Mouse (Mus musculus) midbrain, embryonic 12.5 days (tissue): ENCODE measurements at regions not wholly inside any gene's neighbourhood (a gene's known extent, or its start where the extent isn't known, plus 50 kb on each side); places are given as distances from the start of the nearest gene placed in this dataset.

Experiments
- ATAC-seq: fragments of 200-750 bp; cut with Nextera tagmentation; 2 replicates; pipeline ENCODE4 v1.8.0; 2017; ENCODE audit warnings: low read depth, moderate TSS enrichment, moderate library complexity; ENCODE audit not compliant: low FRiP score
- H3K27ac ChIP-seq: fragments of 300-500 bp; sonication (generic); replicated peaks from 2 replicates; pipeline ENCODE4 v1.5.1; 2016; ENCODE audit warnings: mild to moderate bottlenecking
- H3K27me3 ChIP-seq: fragments of 300-500 bp; sonication (generic); 2 replicates; pipeline ENCODE4 v1.6.1; 2016; ENCODE audit warnings: mild to moderate bottlenecking
- H3K36me3 ChIP-seq: fragments of 300-500 bp; sonication (generic); 2 replicates; pipeline ENCODE4 v1.6.1; 2016
- H3K4me1 ChIP-seq: fragments of 300-500 bp; sonication (generic); 2 replicates; pipeline ENCODE4 v1.6.1; 2016
- H3K4me2 ChIP-seq: fragments of 300-500 bp; sonication (generic); replicated peaks from 2 replicates; pipeline ENCODE4 v1.6.1; 2016; ENCODE audit warnings: mild to moderate bottlenecking, moderate library complexity
- H3K4me3 ChIP-seq: fragments of 300-500 bp; sonication (generic); 2 replicates; pipeline ENCODE4 v1.5.1; 2016; ENCODE audit warnings: mild to moderate bottlenecking
- H3K9ac ChIP-seq: fragments of 300-500 bp; sonication (generic); replicated peaks from 2 replicates; pipeline ENCODE4 v1.6.1; 2016; ENCODE audit warnings: mild to moderate bottlenecking, moderate library complexity
- H3K9me3 ChIP-seq: fragments of 300-500 bp; sonication (generic); 2 replicates; pipeline ENCODE4 v1.6.1; 2016; ENCODE audit warnings: mild to moderate bottlenecking
- WGBS: fragments of 180-500 bp; shearing (Covaris S2); methylation state at CpG from one replicate; pipeline ENCODE4 v1.1.7; 2016; 5-methylcytosine and 5-hydroxymethylcytosine counted together

DNA sequence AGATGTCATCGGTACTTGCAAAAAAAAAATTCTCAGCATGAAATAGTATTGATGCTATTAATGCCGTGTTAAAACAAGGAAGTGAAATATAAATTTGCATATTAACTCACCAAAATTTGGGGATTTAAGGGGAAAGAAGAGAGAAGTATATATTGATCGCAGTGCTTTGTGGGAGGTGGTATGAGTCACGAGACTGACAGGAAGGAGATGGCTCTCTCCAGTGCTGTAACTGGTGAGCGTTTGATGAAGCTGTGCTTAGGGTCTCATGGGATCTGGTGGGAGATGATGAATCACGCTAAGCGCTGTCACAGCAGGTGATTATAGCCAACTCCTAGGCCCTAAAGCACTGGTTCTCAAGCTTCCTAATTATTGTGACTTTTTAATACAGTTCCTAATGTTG lies 133.8 kb upstream of the Atxn1 start:
- no peaks in the 10 kb centered on the region for H3K36me3 ChIP-seq
- H3K9me3 ChIP-seq, result no peaks in the 10 kb centered on the region
- ATAC-seq, result no peak
- H3K27me3 ChIP-seq, result no peaks in the 10 kb centered on the region
- 82% methylated on average over 7 of the region's 7 CpGs for WGBS
- H3K9ac ChIP-seq, result no peak overlapping the region
- H3K4me2 ChIP-seq, result no peak overlapping the region
- H3K4me1 ChIP-seq, result 0 out of 2 replicates have a peak, but pooled peaks cover 4% of the 10 kb centered on the region
- no peak overlapping the region for H3K4me3 ChIP-seq
- H3K27ac ChIP-seq, result no peak overlapping the region

DNA sequence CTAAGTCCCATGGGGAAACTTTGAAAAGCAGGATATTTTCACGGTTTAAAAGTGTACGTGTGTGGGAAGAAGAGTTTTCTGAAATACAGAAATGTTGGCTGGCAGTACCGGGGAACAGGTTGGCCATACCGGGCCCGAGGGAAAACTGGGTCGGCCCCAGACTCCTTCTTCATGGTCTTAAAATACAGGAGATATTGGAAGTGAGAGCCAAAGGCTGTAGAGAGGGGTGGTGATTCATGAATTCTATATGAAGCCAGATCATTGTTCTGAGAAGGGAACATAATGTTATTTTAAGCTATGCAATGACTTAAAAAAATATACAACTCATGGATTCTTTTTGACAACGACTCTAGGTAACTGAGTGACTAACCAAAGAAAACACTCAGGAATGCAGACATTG lies 133.3 kb upstream of the Atxn1 start:
- Histone ChIP-seq H3K4me2 (no peak overlapping the region), H3K27ac (no peak overlapping the region), H3K9me3 (no peaks in the 10 kb centered on the region), H3K9ac (no peak overlapping the region), H3K4me3 (no peak overlapping the region), H3K36me3 (no peaks in the 10 kb centered on the region), H3K27me3 (no peaks in the 10 kb centered on the region), H3K4me1 (0 out of 2 replicates have a peak, but pooled peaks cover 4% of the 10 kb centered on the region)
- 89% methylated on average over 7 of the region's 7 CpGs for WGBS
- no peak for ATAC-seq

DNA sequence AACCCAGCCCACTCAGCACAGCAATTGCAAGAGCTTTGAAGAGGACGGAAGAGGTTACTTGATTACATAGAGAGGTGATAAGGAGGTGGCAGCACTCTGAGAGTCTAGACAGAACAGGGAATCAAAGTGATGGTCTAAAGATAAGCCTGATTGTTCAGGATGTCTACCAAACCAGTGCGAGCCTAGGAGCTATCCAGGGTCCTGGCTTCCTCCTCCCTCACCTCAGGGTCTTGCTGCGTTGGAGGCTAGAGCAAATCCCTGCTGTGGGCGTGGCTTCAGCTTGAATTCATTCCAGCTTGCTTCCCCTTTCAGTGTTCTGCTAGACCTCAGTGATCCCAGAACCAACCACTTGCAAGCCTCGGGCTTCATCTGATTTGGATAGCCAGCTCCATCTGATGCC lies 132.2 kb upstream of the Atxn1 start:
- no peaks in the 10 kb centered on the region for H3K27me3 ChIP-seq
- WGBS, result 10% methylated on average over 5 of the region's 5 CpGs
- no peak overlapping the region for H3K4me3 ChIP-seq
- H3K36me3 ChIP-seq, result no peaks in the 10 kb centered on the region
- no peak overlapping the region for H3K4me2 ChIP-seq
- ATAC-seq, result no peak
- 0 out of 2 replicates have a peak, but pooled peaks cover 4% of the 10 kb centered on the region for H3K4me1 ChIP-seq
- no peak overlapping the region for H3K9ac ChIP-seq
- H3K9me3 ChIP-seq, result no peaks in the 10 kb centered on the region
- H3K27ac ChIP-seq, result no peak overlapping the region

DNA sequence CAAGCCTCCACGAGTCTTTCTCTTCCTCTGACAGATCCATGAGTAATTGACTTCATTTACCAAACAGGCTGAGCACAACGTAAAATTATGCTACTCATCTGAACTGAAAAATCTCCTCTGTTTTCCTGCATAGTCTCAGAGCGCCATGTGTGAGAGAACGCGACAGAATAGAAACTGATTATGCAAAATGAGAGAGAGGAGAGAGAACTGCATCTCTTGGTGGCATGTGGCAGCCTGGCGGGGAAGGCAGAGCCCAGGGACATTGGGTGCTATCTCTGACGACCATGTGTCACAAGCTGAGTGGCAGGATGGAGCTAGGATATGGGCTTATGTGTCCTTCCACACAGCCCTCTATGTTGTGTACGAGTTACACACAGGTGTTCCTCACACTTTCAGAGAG lies 131.6 kb upstream of the Atxn1 start:
- no peak overlapping the region for H3K27ac ChIP-seq
- 66% methylated on average over 8 of the region's 8 CpGs for WGBS
- H3K9me3 ChIP-seq, result no peaks in the 10 kb centered on the region
- no peak overlapping the region for H3K4me2 ChIP-seq
- no peaks in the 10 kb centered on the region for H3K36me3 ChIP-seq
- H3K9ac ChIP-seq, result no peak overlapping the region
- H3K27me3 ChIP-seq, result no peaks in the 10 kb centered on the region
- 0 out of 2 replicates have a peak, but pooled peaks cover 4% of the 10 kb centered on the region for H3K4me1 ChIP-seq
- H3K4me3 ChIP-seq, result no peak overlapping the region
- ATAC-seq, result no peak

DNA sequence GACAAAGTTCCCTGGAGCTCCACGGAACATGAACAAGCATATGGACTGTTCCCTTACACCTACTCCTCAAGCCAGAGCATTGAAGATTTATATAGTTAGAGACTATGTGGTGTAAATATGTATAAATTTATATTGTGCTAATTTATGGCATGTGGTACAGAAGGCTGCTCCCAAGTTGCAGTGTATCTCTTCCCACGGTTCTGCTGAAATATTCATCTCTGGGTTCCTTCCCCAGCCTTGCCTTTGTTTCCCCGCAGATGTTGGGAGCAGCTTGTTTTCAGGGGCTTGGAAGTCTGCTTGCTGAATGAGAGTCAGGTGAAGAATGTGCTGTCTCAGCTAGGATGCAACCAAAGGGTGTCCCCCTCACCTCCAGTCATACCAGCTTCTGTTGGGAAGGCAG lies 128.0 kb upstream of the Atxn1 start:
- H3K36me3 ChIP-seq, result no peaks in the 10 kb centered on the region
- H3K9me3 ChIP-seq, result no peaks in the 10 kb centered on the region
- no peak overlapping the region for H3K4me3 ChIP-seq
- 86% methylated on average over 3 of the region's 3 CpGs for WGBS
- H3K27ac ChIP-seq, result no peak overlapping the region
- H3K4me2 ChIP-seq, result no peak overlapping the region
- H3K9ac ChIP-seq, result no peak overlapping the region
- no peak for ATAC-seq
- H3K27me3 ChIP-seq, result no peaks in the 10 kb centered on the region
- 0 out of 2 replicates have a peak, but pooled peaks cover 4% of the 10 kb centered on the region for H3K4me1 ChIP-seq

DNA sequence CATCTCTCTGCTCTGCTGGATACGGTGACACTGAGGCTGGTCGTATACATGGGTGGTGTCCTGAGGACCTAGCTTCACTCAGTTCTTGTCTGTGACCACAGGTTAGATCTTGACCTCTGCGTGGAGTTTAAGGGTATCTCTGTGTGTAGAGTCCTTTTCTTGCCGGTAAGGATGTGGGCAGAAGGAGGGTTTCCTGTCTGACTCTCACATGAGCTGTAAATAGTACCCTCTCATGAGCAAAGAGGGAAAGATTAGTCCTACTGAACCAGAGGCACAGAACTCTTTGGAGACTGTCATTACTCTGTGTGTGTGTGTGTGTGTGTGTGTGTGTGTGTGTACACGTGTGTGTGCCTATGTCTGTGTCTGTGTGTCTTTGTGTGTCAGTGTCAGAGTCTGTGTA lies 126.3 kb upstream of the Atxn1 start:
- H3K4me1 ChIP-seq, result no peaks in the 10 kb centered on the region
- WGBS, result 88% methylated on average over 5 of the region's 5 CpGs
- no peak overlapping the region for H3K9ac ChIP-seq
- no peaks in the 10 kb centered on the region for H3K36me3 ChIP-seq
- H3K4me3 ChIP-seq, result no peak overlapping the region
- H3K27ac ChIP-seq, result no peak overlapping the region
- no peak for ATAC-seq
- H3K4me2 ChIP-seq, result no peak overlapping the region
- H3K27me3 ChIP-seq, result no peaks in the 10 kb centered on the region
- H3K9me3 ChIP-seq, result no peaks in the 10 kb centered on the region

DNA sequence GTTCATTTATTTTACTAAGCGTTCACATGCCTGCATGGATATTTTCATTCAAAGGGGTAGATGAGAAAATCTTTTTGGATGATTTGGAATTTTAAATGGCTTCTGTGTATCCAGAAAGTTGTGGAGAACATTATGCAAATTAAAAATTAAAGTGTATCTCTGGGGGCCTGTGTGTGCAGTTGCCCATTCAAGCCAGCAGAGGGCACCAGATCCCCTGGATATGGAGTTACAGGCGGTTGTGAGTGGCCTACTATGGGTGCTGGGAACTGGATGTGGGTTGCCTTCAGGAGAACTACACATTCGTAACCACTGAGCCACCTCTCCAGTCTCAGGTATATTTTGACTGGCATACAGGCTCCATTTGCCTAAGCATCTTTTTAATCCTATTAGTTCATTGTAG lies 123.4 kb upstream of the Atxn1 start:
- H3K4me1 ChIP-seq, result no peaks in the 10 kb centered on the region
- no peaks in the 10 kb centered on the region for H3K9me3 ChIP-seq
- no peak overlapping the region for H3K4me2 ChIP-seq
- 94% methylated on average over 3 of the region's 3 CpGs for WGBS
- H3K27ac ChIP-seq, result no peak overlapping the region
- H3K27me3 ChIP-seq, result no peaks in the 10 kb centered on the region
- no peaks in the 10 kb centered on the region for H3K36me3 ChIP-seq
- H3K9ac ChIP-seq, result no peak overlapping the region
- no peak for ATAC-seq
- no peak overlapping the region for H3K4me3 ChIP-seq

DNA sequence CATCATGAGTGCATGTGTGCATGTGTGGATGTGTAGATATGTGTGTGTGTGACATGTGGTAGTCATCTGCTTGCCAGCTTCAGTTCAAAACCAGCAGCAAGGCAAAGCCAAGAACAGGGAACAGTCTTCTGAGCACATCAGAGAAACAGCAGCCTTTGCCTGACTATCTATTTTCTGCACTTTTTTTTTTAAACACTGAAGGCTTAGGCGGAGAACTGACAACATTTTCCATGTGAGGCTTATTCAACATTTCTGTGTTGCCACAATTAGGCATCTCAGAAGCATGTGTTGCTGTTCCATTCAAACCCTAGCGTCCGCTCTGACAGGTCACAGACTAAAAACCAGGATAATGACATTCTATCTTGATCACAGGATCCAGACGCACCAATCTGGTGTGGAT lies 122.9 kb upstream of the Atxn1 start:
- H3K36me3 ChIP-seq, result no peaks in the 10 kb centered on the region
- no peak overlapping the region for H3K27ac ChIP-seq
- no peak overlapping the region for H3K9ac ChIP-seq
- H3K9me3 ChIP-seq, result no peaks in the 10 kb centered on the region
- H3K4me3 ChIP-seq, result no peak overlapping the region
- no peak for ATAC-seq
- H3K4me1 ChIP-seq, result no peaks in the 10 kb centered on the region
- no peaks in the 10 kb centered on the region for H3K27me3 ChIP-seq
- no peak overlapping the region for H3K4me2 ChIP-seq
- WGBS, result 90% methylated on average over 4 of the region's 4 CpGs

DNA sequence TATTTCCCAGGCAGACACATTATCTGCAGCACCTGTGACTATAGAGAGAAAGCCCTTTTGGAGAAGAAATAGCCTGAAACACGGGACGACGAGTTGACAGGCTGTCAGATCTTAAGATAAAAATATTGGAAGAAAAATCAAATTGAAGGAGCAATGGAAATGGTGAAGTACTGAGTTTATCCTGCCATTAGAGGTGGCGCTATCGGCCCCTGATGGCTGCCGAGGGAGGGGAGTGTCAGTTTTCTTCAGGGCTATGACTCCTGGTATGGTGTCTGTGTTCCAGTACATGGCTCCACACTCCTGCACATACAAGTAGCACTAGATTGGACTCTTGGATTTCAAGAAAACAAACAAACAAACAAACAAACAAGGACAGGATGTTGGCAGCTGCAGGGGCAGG lies 112.1 kb upstream of the Atxn1 start:
- Histone ChIP-seq H3K4me1 (no peaks in the 10 kb centered on the region), H3K9ac (no peak overlapping the region), H3K4me3 (no peak overlapping the region), H3K27me3 (no peaks in the 10 kb centered on the region), H3K9me3 (no peaks in the 10 kb centered on the region), H3K4me2 (no peak overlapping the region), H3K36me3 (no peaks in the 10 kb centered on the region), H3K27ac (no peak overlapping the region)
- ATAC-seq, result no peak
- 81% methylated on average over 6 of the region's 6 CpGs for WGBS

DNA sequence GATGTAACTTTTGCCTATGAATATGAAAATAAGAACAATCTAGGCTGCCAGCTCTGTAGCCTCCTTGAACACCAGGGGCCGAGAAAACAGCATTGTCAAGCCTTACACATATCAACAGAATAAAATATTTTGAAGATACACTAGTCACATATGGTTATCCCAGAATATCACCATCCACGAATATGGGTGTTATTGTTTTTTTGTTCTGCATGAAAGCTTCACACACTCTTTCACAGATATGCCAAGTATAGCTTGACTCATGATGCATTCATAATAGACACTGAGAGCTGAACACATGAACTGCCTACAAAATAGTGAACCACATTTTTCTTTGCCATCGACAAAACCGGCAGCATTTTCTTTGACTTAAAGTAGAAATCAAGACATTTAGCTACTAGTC lies 106.9 kb upstream of the Atxn1 start:
- no peak overlapping the region for H3K4me2 ChIP-seq
- H3K9me3 ChIP-seq, result no peaks in the 10 kb centered on the region
- H3K9ac ChIP-seq, result no peak overlapping the region
- H3K27me3 ChIP-seq, result no peaks in the 10 kb centered on the region
- H3K36me3 ChIP-seq, result no peaks in the 10 kb centered on the region
- no peak for ATAC-seq
- 88% methylated on average over 4 of the region's 4 CpGs for WGBS
- H3K4me1 ChIP-seq, result no peaks in the 10 kb centered on the region
- H3K4me3 ChIP-seq, result no peak overlapping the region
- H3K27ac ChIP-seq, result no peak overlapping the region

DNA sequence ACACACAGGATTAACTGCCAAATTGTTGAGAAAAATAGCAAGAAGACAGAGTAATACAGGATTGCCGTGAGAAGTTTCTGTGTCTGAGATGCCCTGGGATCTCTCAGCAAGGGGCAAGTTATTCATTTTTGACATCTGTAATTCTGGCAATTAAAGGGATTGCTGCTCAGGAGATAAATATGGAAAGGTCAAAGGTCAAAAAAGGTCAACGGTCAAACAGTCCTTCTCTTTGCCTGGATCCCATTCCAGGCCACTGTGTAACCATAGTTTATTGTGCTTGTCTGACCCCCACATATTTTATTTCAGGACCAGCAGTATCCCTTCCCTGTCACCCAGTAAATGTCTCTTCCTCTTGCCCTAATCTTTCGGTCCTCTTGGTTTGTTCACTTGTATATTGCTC lies 104.8 kb upstream of the Atxn1 start:
- Histone ChIP-seq H3K27me3 (no peaks in the 10 kb centered on the region), H3K27ac (no peak overlapping the region), H3K9ac (no peak overlapping the region), H3K36me3 (no peaks in the 10 kb centered on the region), H3K4me3 (no peak overlapping the region), H3K9me3 (no peaks in the 10 kb centered on the region), H3K4me2 (no peak overlapping the region), H3K4me1 (no peaks in the 10 kb centered on the region)
- ATAC-seq, result no peak
- WGBS, result 65% methylated on average over 3 of the region's 3 CpGs

DNA sequence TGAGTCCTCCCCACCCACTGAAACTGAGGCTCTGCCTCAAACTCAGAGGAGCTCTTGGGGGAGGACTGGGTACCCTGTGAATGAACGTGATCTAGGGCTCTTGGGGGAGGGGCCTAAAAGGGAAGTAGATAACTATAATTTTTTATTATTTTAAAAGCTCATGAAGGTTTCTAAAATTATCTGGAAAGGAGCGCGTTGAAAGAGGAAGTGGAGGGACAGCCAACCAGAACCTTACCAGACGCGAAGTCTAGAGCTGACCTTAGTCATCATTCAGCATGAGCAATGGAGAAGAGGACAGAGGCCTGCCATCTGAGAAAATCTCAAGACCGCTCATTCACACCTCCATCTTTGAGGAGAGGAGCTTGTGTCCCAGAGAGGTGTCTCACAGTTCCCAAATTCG lies 98.0 kb upstream of the Atxn1 start:
- Histone ChIP-seq H3K27me3 (no peaks in the 10 kb centered on the region), H3K9ac (no peak overlapping the region), H3K9me3 (no peaks in the 10 kb centered on the region), H3K36me3 (no peaks in the 10 kb centered on the region), H3K4me2 (no peak overlapping the region), H3K27ac (no peak overlapping the region), H3K4me3 (no peak overlapping the region), H3K4me1 (no peaks in the 10 kb centered on the region)
- 92% methylated on average over 7 of the region's 7 CpGs for WGBS
- no peak for ATAC-seq

DNA sequence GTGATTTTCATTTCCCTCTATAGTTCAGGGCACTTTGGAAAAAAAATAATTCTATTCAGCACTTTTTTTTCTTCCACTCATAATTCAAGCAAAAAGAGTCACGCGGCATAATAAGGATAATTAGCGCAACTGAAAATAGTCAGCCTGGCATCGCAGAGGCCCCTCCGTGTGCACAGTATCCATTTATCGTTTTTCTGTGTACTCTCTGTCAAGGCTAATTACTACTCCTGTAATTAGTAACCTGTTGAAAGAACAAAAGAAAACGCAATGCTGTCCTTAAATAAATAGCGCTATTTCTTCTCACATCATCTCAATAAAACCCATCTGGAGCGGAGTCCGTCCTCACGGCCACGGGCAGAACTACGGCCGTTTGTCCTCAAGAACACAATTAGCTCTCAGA lies 95.1 kb upstream of the Atxn1 start:
- Histone ChIP-seq H3K4me3 (no peak overlapping the region), H3K27ac (no peak overlapping the region), H3K36me3 (no peaks in the 10 kb centered on the region), H3K9ac (no peak overlapping the region), H3K4me2 (no peak overlapping the region), H3K27me3 (no peaks in the 10 kb centered on the region), H3K4me1 (no peaks in the 10 kb centered on the region), H3K9me3 (no peaks in the 10 kb centered on the region)
- ATAC-seq, result no peak
- WGBS, result 94% methylated on average over 14 of the region's 14 CpGs
